16 mouse cellular contexts compared by ENCODE assay signal in the genomic region with DNA sequence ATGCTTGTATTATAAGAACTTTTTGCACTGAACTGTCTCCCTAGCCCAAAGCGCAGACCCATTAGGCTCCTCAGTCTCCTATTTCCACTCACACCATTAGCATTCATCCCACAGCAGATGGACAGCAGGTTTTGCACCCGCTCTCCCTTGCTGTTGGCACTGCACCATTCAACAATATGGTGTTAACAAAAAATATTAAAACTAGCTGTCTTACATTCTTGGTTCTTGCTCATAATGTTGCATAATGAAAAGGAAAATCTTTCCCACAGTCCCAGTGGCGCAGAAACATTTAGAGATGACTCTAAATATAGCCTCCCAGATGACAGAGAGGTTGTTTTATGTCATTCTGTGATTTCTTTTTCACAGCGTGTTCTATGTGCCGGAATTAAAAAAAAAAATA. TPM values are rescaled to one million over a fixed set of nuclear protein-coding genes. Genes with fewer than 3 reads are reported as not detected.
DNase-seq lines count a peak whose midpoint lies in the region; ATAC-seq and TF ChIP-seq lines count a peak whose summit lies in the region.
"Had no signal": no experiment of that assay in that cellular context is flagged by ENCODE, and none has a peak within 500 bp of the region (broad histone marks: within the 10 kb centered on the region; RNA-seq: fewer than 3 reads in every experiment).

No protein-coding gene starts in this region.

- no peak overlapping the region for H3K4me2 ChIP-seq in forebrain, embryonic 14.5 days (ENCODE audit: low read length)
- no peak overlapping the region for H3K4me2 ChIP-seq in forebrain, embryonic 13.5 days
- H3K4me2 ChIP-seq in heart, embryonic 12.5 days, result no peak overlapping the region
- peak overlapping the region; percentile 16 for H3K4me2 ChIP-seq in myocyte (ENCODE audit: low read depth)
- H3K4me2 ChIP-seq: embryonic facial prominence, embryonic 15.5 days; stomach, embryonic 15.5 days had no signal

- intact Hi-C loops in heart, postnatal 10 days (cut with DNase I), result loop anchor here (10.0 kb wide), 1 partner anchor 1878 kb away; no protein-coding TSS in a partner anchor

- no peak overlapping the region for H3ac ChIP-seq in myocyte (ENCODE audit: control insufficient read depth, insufficient read length)

- no peaks in the 10 kb centered on the region for H3K9me3 ChIP-seq in forebrain, embryonic 14.5 days (replicated peaks; ENCODE audit: control insufficient read depth, low read length)
- no peaks in the 10 kb centered on the region for H3K9me3 ChIP-seq in forebrain, embryonic 13.5 days (replicated peaks)
- H3K9me3 ChIP-seq in heart, embryonic 12.5 days (replicated peaks), result no peaks in the 10 kb centered on the region
- H3K9me3 ChIP-seq: embryonic facial prominence, embryonic 15.5 days; limb, embryonic 10.5 days; stomach, embryonic 15.5 days had no signal

- H3K4me1 ChIP-seq in forebrain, embryonic 14.5 days (ENCODE audit: control insufficient read depth, insufficient read depth, low read length), result no peaks in the 10 kb centered on the region
- H3K4me1 ChIP-seq in forebrain, embryonic 13.5 days, result no peaks in the 10 kb centered on the region
- H3K4me1 ChIP-seq in heart, embryonic 12.5 days (replicated peaks), result no peaks in the 10 kb centered on the region
- H3K4me1 ChIP-seq: embryonic facial prominence, embryonic 15.5 days; limb, embryonic 10.5 days; stomach, embryonic 15.5 days had no signal

- DNase-seq in forebrain, embryonic 14.5 days (ENCODE audit: low spot score), result peak; percentile 15
- peak; percentile 18 to 36 for DNase-seq in heart, postnatal 10 days
- DNase-seq in right cerebral cortex, adult 2 months (ENCODE audit: low spot score in 2 of 2), result peak; percentile 50 to 58
- DNase-seq in right cerebral cortex, postnatal 25 days, result no peak
- DNase-seq: B cell, adult 2 months; cerebellum, postnatal 36 days; thymus, postnatal 4 days had no signal

- no peak overlapping the region for H3K4me3 ChIP-seq in forebrain, embryonic 14.5 days (ENCODE audit: low read depth, low read length)
- H3K4me3 ChIP-seq in forebrain, embryonic 13.5 days, result no peak overlapping the region
- no peak overlapping the region for H3K4me3 ChIP-seq in heart, embryonic 12.5 days
- H3K4me3 ChIP-seq in myocyte, result no peak overlapping the region
- H3K4me3 ChIP-seq: embryonic facial prominence, embryonic 15.5 days; limb, embryonic 10.5 days; stomach, embryonic 15.5 days had no signal

- H3K36me3 ChIP-seq in forebrain, embryonic 14.5 days (ENCODE audit: control insufficient read depth, insufficient read depth, low read length), result no peaks in the 10 kb centered on the region
- H3K36me3 ChIP-seq in forebrain, embryonic 13.5 days (ENCODE audit: poor library complexity, severe bottlenecking), result no peaks in the 10 kb centered on the region
- H3K36me3 ChIP-seq in heart, embryonic 12.5 days, result no peaks in the 10 kb centered on the region
- no peaks in the 10 kb centered on the region for H3K36me3 ChIP-seq in myocyte (ENCODE audit: control insufficient read depth, insufficient read depth)
- H3K36me3 ChIP-seq: embryonic facial prominence, embryonic 15.5 days; G1E; limb, embryonic 10.5 days; stomach, embryonic 15.5 days had no signal

- H3K27ac ChIP-seq in forebrain, embryonic 14.5 days (ENCODE audit: low read depth, low read length), result no peak overlapping the region
- H3K27ac ChIP-seq in forebrain, embryonic 13.5 days, result no peak overlapping the region
- H3K27ac ChIP-seq in heart, embryonic 12.5 days (ENCODE audit: poor library complexity, severe bottlenecking), result no peak overlapping the region
- H3K27ac ChIP-seq: embryonic facial prominence, embryonic 15.5 days; limb, embryonic 10.5 days; stomach, embryonic 15.5 days had no signal

- ATAC-seq in forebrain, embryonic 14.5 days, result no peak
- ATAC-seq in forebrain, embryonic 13.5 days, result no peak
- ATAC-seq in heart, embryonic 12.5 days (ENCODE audit: insufficient number of reproducible peaks, low FRiP score), result no peak
- ATAC-seq in activated CD4-positive, CD25-positive, alpha-beta regulatory T cell, adult 4 months, result no peak
- ATAC-seq: hindbrain, embryonic 16.5 days had no signal

- no peak overlapping the region for H3K9ac ChIP-seq in forebrain, embryonic 14.5 days (ENCODE audit: low read length)
- H3K9ac ChIP-seq in forebrain, embryonic 13.5 days, result no peak overlapping the region
- H3K9ac ChIP-seq in heart, embryonic 12.5 days, result no peak overlapping the region
- H3K9ac ChIP-seq: embryonic facial prominence, embryonic 15.5 days; stomach, embryonic 15.5 days had no signal

- no peaks in the 10 kb centered on the region for H3K79me2 ChIP-seq in myocyte (ENCODE audit: control insufficient read depth, insufficient read depth)

- no peaks in the 10 kb centered on the region for H3K27me3 ChIP-seq in forebrain, embryonic 14.5 days (replicated peaks; ENCODE audit: control insufficient read depth, insufficient read depth, low read length)
- H3K27me3 ChIP-seq in forebrain, embryonic 13.5 days, result no peaks in the 10 kb centered on the region
- H3K27me3 ChIP-seq in heart, embryonic 12.5 days (replicated peaks), result no peaks in the 10 kb centered on the region
- H3K27me3 ChIP-seq in myocyte (ENCODE audit: control insufficient read depth, insufficient read depth, insufficient read length), result no peaks in the 10 kb centered on the region
- H3K27me3 ChIP-seq: embryonic facial prominence, embryonic 15.5 days; stomach, embryonic 15.5 days had no signal

- TF ChIP-seq POLR2A in myocyte (IDR thresholded peaks at IDR 0.05; ENCODE audit: insufficient read length, low read depth), result no peak

- WGBS in forebrain, embryonic 14.5 days, result 81% methylated on average over 5 of the region's 5 CpGs
- 81% methylated on average over 5 of the region's 5 CpGs for WGBS in forebrain, embryonic 13.5 days
- 79% methylated on average over 5 of the region's 5 CpGs for WGBS in heart, embryonic 12.5 days

TF ChIP-seq in myocyte, 11 proteins besides CTCF, POLR2A, EP300 and RAD21:
- TF ChIP-seq MYOD1 (IDR thresholded peaks at IDR 0.05; ENCODE audit: control insufficient read depth in 1 of 3, insufficient read length in 2 of 3, low read depth in 2 of 3), result no peak

RNA-seq across cellular contexts. Expression of gene Atg16l1, which starts 22.5 kb away (rescaled TPM):
- polyA plus RNA-seq in forebrain, embryonic 14.5 days (2014; fragmentation: Nextera tagmentation; extraction: Ambion mirVana), result 50.0 and 60.3 TPM in 2 replicates
- polyA plus RNA-seq in forebrain, embryonic 13.5 days (2015; fragmentation: Nextera tagmentation; extraction: Ambion mirVana), result 43.8 and 49.9 TPM in 2 replicates
- 10 to 100 TPM; 25.6 to 27.9 TPM for total RNA-seq in heart, postnatal 10 days (2021)
- polyA plus RNA-seq in heart, embryonic 12.5 days (2016; fragmentation: Nextera tagmentation; extraction: Ambion mirVana), result 29.8 and 30.5 TPM in 2 replicates
- polyA plus RNA-seq in myocyte (2012; fragmentation: generic; extraction: Trizol), result 21.8 TPM
- polyA plus RNA-seq in activated CD4-positive, CD25-positive, alpha-beta regulatory T cell, adult 4 months (2017; shearing (Covaris generic)), result 10 to 100 TPM; 14.7 to 18.7 TPM
